Mouse (Mus musculus) spleen, adult 2 months (tissue): ENCODE measurements around the gene Fkbp7. TPM values are rescaled to one million over a fixed set of nuclear protein-coding genes. Genes with fewer than 3 reads are reported as not detected.

Experiments
- DNase-seq, 2 experiments: peaks; one replicate each; pipeline versions ENCODE4 v3.0.0 to v3.0.0-alpha.2; 2012 to 2021; ENCODE audit warnings: low spot score in 2 of 2, low read depth in 1 of 2
- H3K27ac ChIP-seq: fragments of 200-500 bp; 2 replicates; pipeline ENCODE4 v1.5.1; 2012; ENCODE audit warnings: low read length, inconsistent platforms; ENCODE audit not compliant: insufficient read depth
- H3K27me3 ChIP-seq: fragments of 200-500 bp; 2 replicates; pipeline ENCODE4 v1.6.1; 2012; ENCODE audit warnings: mild to moderate bottlenecking, moderate library complexity, low read length, inconsistent platforms; ENCODE audit not compliant: control insufficient read depth, insufficient read depth
- H3K36me3 ChIP-seq: fragments of 200-500 bp; 2 replicates; pipeline ENCODE4 v1.6.1; 2012; ENCODE audit warnings: mild to moderate bottlenecking, low read length, inconsistent platforms; ENCODE audit not compliant: control insufficient read depth, insufficient read depth
- H3K4me1 ChIP-seq: fragments of 200-500 bp; 2 replicates; pipeline ENCODE4 v1.6.1; 2011; ENCODE audit warnings: inconsistent platforms; ENCODE audit not compliant: control insufficient read depth, insufficient read depth, insufficient read length
- H3K4me3 ChIP-seq: fragments of 200-500 bp; 2 replicates; pipeline ENCODE4 v1.5.1; 2011; ENCODE audit warnings: mild to moderate bottlenecking, inconsistent platforms; ENCODE audit not compliant: insufficient read depth, insufficient read length; ENCODE audit errors: extremely low read depth
- CTCF ChIP-seq: fragments of 200-500 bp; IDR thresholded peaks from 2 replicates; pipeline ENCODE4 v1.5.1; 2011; ENCODE audit warnings: mild to moderate bottlenecking, inconsistent platforms; ENCODE audit not compliant: insufficient read depth, insufficient read length, insufficient replicate concordance; ENCODE audit errors: extremely low read depth
- POLR2A ChIP-seq: fragments of 200-500 bp; IDR thresholded peaks from 2 replicates; pipeline ENCODE4 v1.6.1; 2011; ENCODE audit warnings: low read depth, low read length, inconsistent platforms
- WGBS: fragments of 180-500 bp; shearing (Covaris S2); methylation state at CpG from one replicate; pipeline ENCODE4 v1.1.7; 2018; 5-methylcytosine and 5-hydroxymethylcytosine counted together
- polyA plus RNA-seq: library from polyadenylated mRNA; depleted of rRNA; stranded (reverse); fragments of >200 nt; gene quantifications from 2 replicates; pipeline ENCODE4 v1.2.3, GENCODE M21; 2012

The Fkbp7 gene
- polyA plus RNA-seq, 1 experiment: 1.0 TPM

DNA sequence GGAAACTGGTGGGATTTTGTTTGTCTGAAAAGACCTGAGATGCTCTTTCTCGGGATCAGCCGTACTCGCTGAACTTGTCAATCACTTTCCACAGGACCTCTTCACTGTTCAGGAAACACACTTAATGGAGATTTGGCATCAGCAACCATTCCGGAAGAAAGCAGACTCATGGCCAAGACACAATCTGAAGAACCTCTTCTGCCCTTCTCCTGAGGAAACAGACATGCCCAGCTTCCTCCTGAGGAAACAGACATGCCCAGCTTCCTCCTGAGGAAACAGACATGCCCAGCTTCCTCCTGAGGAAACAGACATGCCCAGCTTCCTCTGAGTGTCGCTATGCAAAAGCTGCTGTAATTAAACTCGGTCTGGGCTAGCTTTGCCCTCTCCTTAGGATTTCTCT, 22.4 kb upstream of the Fkbp7 start:
- H3K36me3 ChIP-seq: peaks cover 30% of the 10 kb centered on the region
- no peak overlapping the region for H3K27ac ChIP-seq
- no peaks in the 10 kb centered on the region; the same call in 1 of the 2 replicates for H3K4me1 ChIP-seq
- no peak for TF ChIP-seq POLR2A
- no peaks in the 10 kb centered on the region for H3K27me3 ChIP-seq
- H3K4me3 ChIP-seq: no peak overlapping the region
- no peak for DNase-seq
- 43% methylated on average over 6 of the region's 6 CpGs for WGBS

DNA sequence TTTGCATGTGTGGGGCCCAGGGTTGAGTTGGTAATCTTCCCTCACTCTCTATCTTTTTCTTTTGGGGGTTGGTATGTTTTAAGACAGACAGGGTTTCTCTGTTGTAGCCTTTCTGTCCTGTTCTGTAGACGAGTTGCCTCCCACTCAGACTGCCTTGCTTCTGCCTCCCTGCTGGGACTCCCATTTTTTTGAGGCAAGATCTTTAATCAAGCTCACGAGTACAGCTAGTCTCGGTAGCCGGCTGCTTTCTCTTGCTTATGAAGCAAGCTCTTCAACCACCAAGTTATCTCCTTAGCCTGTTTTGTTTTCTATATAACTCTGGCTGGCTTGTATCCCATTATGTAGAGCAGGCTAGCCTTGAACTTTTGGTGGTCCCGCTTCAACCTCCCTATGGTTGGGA, 20.8 kb upstream of the Fkbp7 start:
- no peak for DNase-seq
- Histone ChIP-seq H3K36me3 (peaks cover 30% of the 10 kb centered on the region), H3K27ac (no peak overlapping the region), H3K4me1 (no peaks in the 10 kb centered on the region; the same call in 1 of the 2 replicates), H3K27me3 (no peaks in the 10 kb centered on the region), H3K4me3 (no peak overlapping the region)
- TF ChIP-seq CTCF (no peak), POLR2A (no peak)
- WGBS: 92% methylated on average over 5 of the region's 5 CpGs

- TF ChIP-seq CTCF: no peak
- TF ChIP-seq POLR2A: no peak
- no peaks in the 10 kb centered on the region for H3K27me3 ChIP-seq
- WGBS: 70% methylated on average over 12 of the region's 12 CpGs
Measured at GRCm38 (mm10) chr2:76690436-76691204, 17.7 kb upstream of the Fkbp7 start.

DNA sequence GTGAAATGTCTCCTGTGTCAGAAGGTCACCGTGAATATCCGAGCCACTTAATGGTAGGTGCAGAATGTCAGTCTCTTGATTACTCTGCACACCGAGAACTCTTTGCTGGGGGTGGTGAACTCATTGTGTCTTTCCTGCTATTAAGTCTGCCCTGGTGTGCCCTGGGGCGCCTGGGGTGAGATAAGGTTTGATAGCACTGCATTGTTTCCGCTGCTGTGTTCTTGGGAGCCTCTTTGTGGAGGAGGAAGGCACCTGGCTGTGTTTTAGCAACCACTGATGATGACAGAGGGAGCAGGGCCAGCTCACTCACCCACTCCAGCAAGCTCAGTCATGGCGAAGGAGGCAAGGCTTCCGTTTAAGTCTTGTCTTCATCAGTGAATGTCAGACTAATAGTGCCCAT, 15.2 kb upstream of the Fkbp7 start:
- DNase-seq: no peak
- Histone ChIP-seq H3K27ac (no peak overlapping the region), H3K4me3 (no peak overlapping the region), H3K4me1 (no peaks in the 10 kb centered on the region), H3K36me3 (peaks cover 44% of the 10 kb centered on the region), H3K27me3 (no peaks in the 10 kb centered on the region)
- 83% methylated on average over 7 of the region's 7 CpGs for WGBS
- TF ChIP-seq CTCF (no peak), POLR2A (no peak)

More at GRCm38 (mm10) chr2:76690436-76691204, 17.7 kb upstream of the Fkbp7 start:
- H3K4me1 ChIP-seq: no peaks in the 10 kb centered on the region; the same call in 1 of the 2 replicates
- H3K36me3 ChIP-seq: peaks cover 43% of the 10 kb centered on the region
- DNase-seq: no peak
- H3K27ac ChIP-seq: no peak overlapping the region
- no peak overlapping the region for H3K4me3 ChIP-seq

DNA sequence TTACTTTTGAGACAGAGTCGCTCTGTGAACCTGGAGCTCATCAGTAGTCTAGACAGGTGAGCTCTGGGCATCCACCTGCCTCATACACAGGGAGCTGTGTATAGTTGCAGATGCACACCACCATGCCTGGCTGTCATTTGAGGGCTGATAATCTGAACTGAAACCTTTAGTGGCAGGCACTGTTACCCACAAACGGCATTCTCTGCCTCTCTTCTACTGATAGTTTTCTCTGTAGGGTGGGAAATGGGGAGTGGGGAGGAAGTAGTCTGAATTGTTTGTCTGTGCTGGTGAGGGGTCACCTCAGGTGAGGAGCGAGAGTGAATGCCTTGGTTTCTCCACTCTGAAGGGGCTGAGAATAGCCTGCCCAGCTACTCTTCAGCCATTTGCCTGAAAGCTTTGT, 14.7 kb upstream of the Fkbp7 start:
- no peak for DNase-seq
- Histone ChIP-seq H3K27me3 (no peaks in the 10 kb centered on the region), H3K4me1 (no peaks in the 10 kb centered on the region), H3K27ac (no peak overlapping the region), H3K4me3 (no peak overlapping the region), H3K36me3 (peaks cover 45% of the 10 kb centered on the region)
- WGBS: 80% methylated on average over 3 of the region's 3 CpGs
- TF ChIP-seq CTCF (no peak), POLR2A (no peak)

DNA sequence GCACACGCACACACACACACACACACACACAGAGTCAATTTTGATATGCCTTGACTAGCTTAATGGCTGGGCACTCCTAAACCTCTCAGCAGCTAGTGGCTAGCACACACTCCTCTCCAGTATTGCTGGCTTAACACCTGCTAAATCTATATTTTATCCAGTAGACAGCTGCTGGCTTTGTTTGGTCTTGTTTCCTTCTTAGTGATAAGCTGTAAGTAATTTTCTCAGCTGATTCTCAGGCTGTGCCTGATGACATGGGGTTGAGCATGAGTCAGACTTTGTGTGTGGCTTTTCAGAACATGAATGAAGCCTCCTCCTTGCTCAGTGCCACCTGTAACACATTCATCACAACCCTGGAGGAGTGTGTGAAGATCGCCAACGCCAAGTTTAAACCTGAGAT, 14.1 kb upstream of the Fkbp7 start:
- 94% methylated on average over 3 of the region's 3 CpGs for WGBS
- Histone ChIP-seq H3K4me1 (no peaks in the 10 kb centered on the region), H3K27me3 (no peaks in the 10 kb centered on the region), H3K27ac (no peak overlapping the region), H3K4me3 (no peak overlapping the region), H3K36me3 (peaks cover 42% of the 10 kb centered on the region)
- TF ChIP-seq POLR2A (no peak), CTCF (no peak)
- DNase-seq: no peak

GRCm38 (mm10) chr2:76682301-76682700, 9.4 kb upstream of the Fkbp7 start:
- Histone ChIP-seq H3K4me1 (no peaks in the 10 kb centered on the region), H3K4me3 (no peak overlapping the region), H3K36me3 (peaks cover 34% of the 10 kb centered on the region), H3K27ac (no peak overlapping the region), H3K27me3 (no peaks in the 10 kb centered on the region)
- 93% methylated on average over 8 of the region's 8 CpGs for WGBS
- no peak for DNase-seq
- TF ChIP-seq CTCF (no peak), POLR2A (no peak)
